Mouse (Mus musculus) forebrain, embryonic 10.5 days (tissue): Measurements from ENCODE around the gene Lig3. TPM values are rescaled to one million over a fixed set of nuclear protein-coding genes. Genes with fewer than 3 reads are reported as not detected.

Experiments used
- DNase-seq: peaks from one replicate; pipeline ENCODE4 v3.0.0-alpha.2; 2017; ENCODE audit warnings: low spot score; ENCODE audit errors: extremely low spot score
- H3K27ac ChIP-seq: fragments of 300-500 bp; sonication (generic); 2 replicates; pipeline ENCODE4 v1.5.1; 2016; ENCODE audit warnings: mild to moderate bottlenecking
- H3K27me3 ChIP-seq: fragments of 300-500 bp; sonication (generic); 2 replicates; pipeline ENCODE4 v1.6.1; 2016; ENCODE audit warnings: mild to moderate bottlenecking; ENCODE audit not compliant: poor library complexity, severe bottlenecking
- H3K36me3 ChIP-seq: fragments of 300-500 bp; sonication (generic); replicated peaks from 2 replicates; pipeline ENCODE4 v1.6.1; 2016; ENCODE audit warnings: mild to moderate bottlenecking, moderate library complexity
- H3K4me1 ChIP-seq: fragments of 300-500 bp; sonication (generic); 2 replicates; pipeline ENCODE4 v1.6.1; 2016
- H3K4me3 ChIP-seq: fragments of 300-500 bp; sonication (generic); 2 replicates; pipeline ENCODE4 v1.5.1; 2016; ENCODE audit warnings: mild to moderate bottlenecking, moderate library complexity
- H3K9me3 ChIP-seq: fragments of 300-500 bp; sonication (generic); 2 replicates; pipeline ENCODE4 v1.6.1; 2016; ENCODE audit warnings: mild to moderate bottlenecking, moderate library complexity
- WGBS: fragments of 180-500 bp; shearing (Covaris S2); methylation state at CpG from one replicate; pipeline ENCODE4 v1.1.7; 2016; 5-methylcytosine and 5-hydroxymethylcytosine counted together
- polyA plus RNA-seq: library from polyadenylated mRNA; unstranded; fragments of >200 nt; fragmentation: Nextera tagmentation; extraction: Ambion mirVana; gene quantifications from 2 replicates; pipeline ENCODE4 v1.2.1, GENCODE M21; 2016

Lig3 gene
- 50.3 and 51.4 TPM in 2 replicates for polyA plus RNA-seq

- WGBS = under 1% methylated on average over 82 of the region's 90 CpGs
- peak within 1 kb of the TSS; percentile 99 for H3K27ac ChIP-seq
- H3K4me3 ChIP-seq = peak within 1 kb of the TSS; percentile 96
- DNase-seq = peak; percentile 91
- H3K36me3 ChIP-seq = peaks cover 33% of the 10 kb centered on the region
- H3K9me3 ChIP-seq = no peaks in the 10 kb centered on the region
- H3K4me1 ChIP-seq = peaks cover 33% of the 10 kb centered on the region
- no peaks in the 10 kb centered on the region for H3K27me3 ChIP-seq
These were observed at the start of gene Lig3 for GRCm38 (mm10) chr11:82780983-82781903. Gene Lig3, plus strand, starts transcription at chr11:82781108.

- Histone ChIP-seq H3K4me1 (no peaks in the 10 kb centered on the region), H3K9me3 (no peaks in the 10 kb centered on the region), H3K27me3 (no peaks in the 10 kb centered on the region), H3K36me3 (no peaks in the 10 kb centered on the region), H3K4me3 (no peak overlapping the region), H3K27ac (no peak overlapping the region)
- DNase-seq = no peak
These were observed 46.7 kb upstream of the Lig3 start for GRCm38 (mm10) chr11:82734227-82734626.

GRCm38 (mm10) chr11:82739006-82739405 lies 41.9 kb upstream of the Lig3 start:
- Histone ChIP-seq H3K27ac (no peak overlapping the region), H3K27me3 (no peaks in the 10 kb centered on the region), H3K9me3 (no peaks in the 10 kb centered on the region), H3K4me1 (no peaks in the 10 kb centered on the region), H3K4me3 (no peak overlapping the region), H3K36me3 (no peaks in the 10 kb centered on the region)
- DNase-seq = no peak

GRCm38 (mm10) chr11:82746138-82746537 lies 34.8 kb upstream of the Lig3 start:
- no peak overlapping the region for H3K4me3 ChIP-seq
- H3K9me3 ChIP-seq = no peaks in the 10 kb centered on the region
- H3K36me3 ChIP-seq = no peaks in the 10 kb centered on the region
- H3K27ac ChIP-seq = no peak overlapping the region
- H3K27me3 ChIP-seq = no peaks in the 10 kb centered on the region
- no peak for DNase-seq
- no peaks in the 10 kb centered on the region for H3K4me1 ChIP-seq
- WGBS = 38% methylated on average over 6 of the region's 6 CpGs

GRCm38 (mm10) chr11:82746857-82747366 lies 34.0 kb upstream of the Lig3 start:
- no peak for DNase-seq
- no peaks in the 10 kb centered on the region for H3K9me3 ChIP-seq
- no peak overlapping the region for H3K27ac ChIP-seq
- H3K4me3 ChIP-seq = no peak overlapping the region
- no peaks in the 10 kb centered on the region for H3K36me3 ChIP-seq
- no peaks in the 10 kb centered on the region for H3K4me1 ChIP-seq
- 87% methylated on average over 8 of the region's 8 CpGs for whole genome bisulfite sequencing
- no peaks in the 10 kb centered on the region for H3K27me3 ChIP-seq

- H3K27me3 ChIP-seq = no peaks in the 10 kb centered on the region
- H3K27ac ChIP-seq = no peak overlapping the region
- H3K36me3 ChIP-seq = no peaks in the 10 kb centered on the region
- H3K4me1 ChIP-seq = no peaks in the 10 kb centered on the region
- no peak for DNase-seq
- WGBS = 81% methylated on average over 5 of the region's 6 CpGs
- no peak overlapping the region for H3K4me3 ChIP-seq
- H3K9me3 ChIP-seq = no peaks in the 10 kb centered on the region
These were observed 28.4 kb upstream of the Lig3 start for GRCm38 (mm10) chr11:82752349-82753115.

GRCm38 (mm10) chr11:82755919-82756318 lies 25.0 kb upstream of the Lig3 start:
- Histone ChIP-seq H3K27ac (no peak overlapping the region), H3K36me3 (no peaks in the 10 kb centered on the region), H3K4me3 (no peak overlapping the region), H3K4me1 (no peaks in the 10 kb centered on the region), H3K27me3 (no peaks in the 10 kb centered on the region), H3K9me3 (no peaks in the 10 kb centered on the region)
- no peak for DNase-seq
- 96% methylated on average over 1 of the region's 1 CpGs for WGBS

GRCm38 (mm10) chr11:82762286-82762829 lies 18.6 kb upstream of the Lig3 start:
- Histone ChIP-seq H3K9me3 (no peaks in the 10 kb centered on the region; the same call in 1 of the 2 replicates), H3K4me1 (peaks cover 26% of the 10 kb centered on the region), H3K27ac (no peak overlapping the region), H3K36me3 (peaks cover 15% of the 10 kb centered on the region), H3K4me3 (no peak overlapping the region), H3K27me3 (no peaks in the 10 kb centered on the region)
- 87% methylated on average over 6 of the region's 6 CpGs for WGBS
- no peak for DNase-seq

GRCm38 (mm10) chr11:82763261-82763660 lies 17.6 kb upstream of the Lig3 start:
- Histone ChIP-seq H3K9me3 (no peaks in the 10 kb centered on the region; the same call in 1 of the 2 replicates), H3K27ac (peak overlapping the region; percentile 89), H3K27me3 (no peaks in the 10 kb centered on the region), H3K36me3 (peaks cover 20% of the 10 kb centered on the region), H3K4me3 (peak overlapping the region; percentile 82), H3K4me1 (peaks cover 26% of the 10 kb centered on the region)
- 18% methylated on average over 4 of the region's 4 CpGs for WGBS
- no peak for DNase-seq

- peaks cover 26% of the 10 kb centered on the region for H3K4me1 ChIP-seq
- H3K4me3 ChIP-seq = peak within 1 kb of the TSS; percentile 82
- peak within 1 kb of the TSS; percentile 89 for H3K27ac ChIP-seq
- WGBS = under 1% methylated on average over 44 of the region's 44 CpGs
- peak; percentile 93 for DNase-seq
- H3K36me3 ChIP-seq = peaks cover 26% of the 10 kb centered on the region
- no peaks in the 10 kb centered on the region for H3K27me3 ChIP-seq
- no peaks in the 10 kb centered on the region; the same call in 1 of the 2 replicates for H3K9me3 ChIP-seq
These were observed 17.0 kb upstream of the Lig3 start, which contains the start of the genes Cct6b and Zfp830 for GRCm38 (mm10) chr11:82763742-82764437. Gene Cct6b, minus strand, starts transcription at chr11:82764321. Gene Zfp830, plus strand, starts transcription at chr11:82764345.

- Histone ChIP-seq H3K4me3 (peak overlapping the region; percentile 82), H3K27ac (peak overlapping the region; percentile 89), H3K9me3 (no peaks in the 10 kb centered on the region; the same call in 1 of the 2 replicates), H3K36me3 (peaks cover 32% of the 10 kb centered on the region), H3K4me1 (peaks cover 26% of the 10 kb centered on the region), H3K27me3 (no peaks in the 10 kb centered on the region)
- DNase-seq = no peak
- WGBS = under 1% methylated on average over 28 of the region's 28 CpGs
These were observed 16.4 kb upstream of the Lig3 start for GRCm38 (mm10) chr11:82764438-82764924.

GRCm38 (mm10) chr11:82780134-82780533 lies 774 bp upstream of the Lig3 start:
- Histone ChIP-seq H3K9me3 (no peaks in the 10 kb centered on the region), H3K4me3 (peak overlapping the region; percentile 96), H3K4me1 (peaks cover 33% of the 10 kb centered on the region), H3K27ac (peak overlapping the region; percentile 99), H3K36me3 (peaks cover 22% of the 10 kb centered on the region), H3K27me3 (no peaks in the 10 kb centered on the region)
- no peak for DNase-seq
- WGBS = 65% methylated on average over 5 of the region's 5 CpGs
